ENCODE assay signal across 8 mouse cellular contexts in genomic region chr10:63308582-63309366, GRCm38 (mm10).
DNase-seq lines count a peak whose midpoint lies in the region; ATAC-seq and TF ChIP-seq lines count a peak whose summit lies in the region.

No protein-coding gene starts in this region.

- ATAC-seq in hindbrain, postnatal 0 days: peak; percentile 84
- peak; percentile 96 for ATAC-seq in megakaryocyte progenitor cell, adult 5-6 weeks (replicated peaks; ENCODE audit: poor library complexity)

- 38% methylated on average over 10 of the region's 10 CpGs for WGBS in hindbrain, postnatal 0 days

- no peak overlapping the region for H3K4me2 ChIP-seq in hindbrain, postnatal 0 days (ENCODE audit: low read depth, low read length)

- peak; percentile 81 for TF ChIP-seq CTCF in hindbrain, postnatal 0 days (IDR thresholded peaks at IDR 0.05; ENCODE audit: low read depth)
- TF ChIP-seq CTCF in left cerebral cortex, adult 2 months (IDR thresholded peaks at IDR 0.05): peak; percentile 65

- H3K4me3 ChIP-seq in hindbrain, postnatal 0 days (ENCODE audit: low read length): no peak overlapping the region
- no peak overlapping the region for H3K4me3 ChIP-seq in left cerebral cortex, adult 2 months

- H3K9me3 ChIP-seq in hindbrain, postnatal 0 days (ENCODE audit: low read length): no peaks in the 10 kb centered on the region

- intact Hi-C loops in left cerebral cortex, adult 2 months (cut with DNase I): loop anchor here (1.0 kb wide), 2 partner anchors 69 to 155 kb away; no protein-coding TSS in a partner anchor

- H3K4me1 ChIP-seq in hindbrain, postnatal 0 days (ENCODE audit: insufficient read depth, low read length): no peaks in the 10 kb centered on the region

- peaks cover 13% of the 10 kb centered on the region; the same call in 1 of the 2 replicates for H3K36me3 ChIP-seq in hindbrain, postnatal 0 days (ENCODE audit: insufficient read depth, low read length)

- DNase-seq in T-cell, adult 2 months (ENCODE audit: low spot score): peak; percentile 78
- peak; percentile 67 for DNase-seq in cerebellum, adult 9-11 months
- peak; percentile 45 to 70 for DNase-seq in frontal cortex, postnatal 10 days (ENCODE audit: low spot score in 2 of 2)
- peak; percentile 88 for DNase-seq in hindbrain, postnatal 0 days (ENCODE audit: low spot score)
- DNase-seq in left cerebral cortex, adult 2 months (ENCODE audit: extremely low spot score in 1 of 2, low spot score in 2 of 2): peak; percentile 75 to 86
- peak; percentile 77 for DNase-seq in right cerebral cortex, postnatal 25 days
- DNase-seq in urinary bladder, postnatal 36 days (ENCODE audit: low spot score in 2 of 2): peak; percentile 58 to 77

- no peaks in the 10 kb centered on the region for H3K27me3 ChIP-seq in hindbrain, postnatal 0 days (ENCODE audit: insufficient read depth, low read length)

- H3K9ac ChIP-seq in hindbrain, postnatal 0 days (replicated peaks; ENCODE audit: low read length): no peak overlapping the region

- H3K27ac ChIP-seq in hindbrain, postnatal 0 days: no peak overlapping the region
- no peak overlapping the region for H3K27ac ChIP-seq in left cerebral cortex, adult 2 months
